In the genomic region with DNA sequence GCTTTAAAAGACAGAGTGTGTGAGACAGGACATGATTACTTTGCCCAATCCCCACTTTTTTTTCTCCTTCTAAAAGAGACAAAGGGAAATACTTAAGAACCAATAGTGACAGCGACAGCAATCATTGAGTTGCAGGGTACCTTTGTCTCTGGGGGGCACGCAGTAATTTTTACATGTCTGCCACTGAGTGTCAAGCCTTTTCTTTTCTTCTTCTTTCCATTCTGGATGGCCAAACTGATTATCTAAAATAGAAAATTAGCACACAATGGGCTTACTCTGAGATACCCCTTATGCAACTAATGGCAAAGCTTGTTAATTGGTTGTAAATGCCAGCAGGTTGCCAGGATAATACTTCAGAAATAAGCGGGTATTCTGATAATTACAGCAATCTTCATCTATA, we compare ENCODE assay signal across 9 mouse cellular contexts.
"Had no signal": no experiment of that assay in that cellular context is flagged by ENCODE, and none has a peak within 500 bp of the region (broad histone marks: within the 10 kb centered on the region; RNA-seq: fewer than 3 reads in every experiment).

No protein-coding gene starts in this region.

- DNase-seq: kidney, adult 8-10 months; kidney, postnatal 25 days; liver; liver, embryonic 13.5 days; lung, adult 18-20 months; right cerebral cortex, postnatal 14 days; thymus, postnatal 36 days had no signal

- H3K27me3 ChIP-seq: liver, embryonic 13.5 days; midbrain, embryonic 12.5 days had no signal

- H3K4me3 ChIP-seq: limb, embryonic 12.5 days; liver, embryonic 13.5 days; midbrain, embryonic 12.5 days had no signal

- H3K4me1 ChIP-seq: liver, embryonic 13.5 days; midbrain, embryonic 12.5 days had no signal

- H3K27ac ChIP-seq: limb, embryonic 12.5 days; liver, embryonic 13.5 days; midbrain, embryonic 12.5 days had no signal

- H3K4me2 ChIP-seq: limb, embryonic 12.5 days; liver, embryonic 13.5 days; midbrain, embryonic 12.5 days had no signal

- H3K9me3 ChIP-seq: limb, embryonic 12.5 days; liver, embryonic 13.5 days; midbrain, embryonic 12.5 days had no signal

- H3K9ac ChIP-seq: limb, embryonic 12.5 days; liver, embryonic 13.5 days; midbrain, embryonic 12.5 days had no signal

- H3K36me3 ChIP-seq: limb, embryonic 12.5 days; liver, embryonic 13.5 days; midbrain, embryonic 12.5 days had no signal
